Mouse (Mus musculus) T-cell, adult 66 days (primary cell): ENCODE data around the gene Tmem53. TPM values are rescaled to one million over a fixed set of nuclear protein-coding genes. Genes with fewer than 3 reads are reported as not detected.

Source experiments
- total RNA-seq, 2 experiments: library from RNA; stranded (reverse); gene quantifications; 3 replicates in 1 of 2; 4 replicates in 1 of 2; pipeline ENCODE4 v1.2.4; 2023

The Tmem53 gene
- not detected for total RNA-seq

GRCm38 (mm10) chr4:117251801-117252316 lies at the start of gene Tmem53, which contains the start of gene Armh1:
TSS of gene Tmem53 (plus strand) at chr4:117251951.
TSS of gene Armh1 (minus strand) at chr4:117252125.

Other genes with a start within 250 kb of the Tmem53 start
- gene Eif2b3, start 232.5 kb upstream of the Tmem53 start, total RNA-seq = 10 to 100 TPM; 25.4 to 27.5 TPM
- under 1 TPM in 1 of 2 experiments, not detected in 1; 0.12 TPM for gene Ptch2, start 155.9 kb upstream of the Tmem53 start, total RNA-seq
- gene Btbd19, start 126.2 kb upstream of the Tmem53 start, total RNA-seq = 10 to 100 TPM; 28.6 to 36.8 TPM
- not detected for gene Tctex1d4, start 125.2 kb upstream of the Tmem53 start, total RNA-seq
- 10 to 100 TPM; 41.5 to 51.3 TPM for gene Plk3, start 118.0 kb upstream of the Tmem53 start, total RNA-seq
- gene Rps8, start 95.7 kb upstream of the Tmem53 start, total RNA-seq = 1,000 to 10,000 TPM; 2,977 to 3,023 TPM
- 1 to 10 TPM in 1 of 2 experiments, under 1 TPM in 1; 0.71 to 2.8 TPM for gene Kif2c, start 69.3 kb upstream of the Tmem53 start, total RNA-seq
- gene Armh1, start 174 bp downstream of the Tmem53 start, total RNA-seq = not detected
- 100 to 1,000 TPM; 162 to 178 TPM for gene Rnf220, start 245.1 kb downstream of the Tmem53 start, total RNA-seq